Mouse (Mus musculus) cerebellum, postnatal 36 days (tissue): ENCODE measurements at regions not wholly inside any gene's neighbourhood (a gene's known extent, or its start where the extent isn't known, plus 50 kb on each side); places are given as distances from the start of the nearest gene placed in this dataset.
"Not testable (repeated sequence)": the region's sequence is repeated elsewhere in the genome, so short reads cannot be mapped to it uniquely, and the experiment has no call there.

Experiments
- DNase-seq, 2 experiments: peaks; one replicate each; pipeline ENCODE4 v3.0.0; 2021 to 2022; ENCODE audit warnings: mixed read lengths in 2 of 2

DNA sequence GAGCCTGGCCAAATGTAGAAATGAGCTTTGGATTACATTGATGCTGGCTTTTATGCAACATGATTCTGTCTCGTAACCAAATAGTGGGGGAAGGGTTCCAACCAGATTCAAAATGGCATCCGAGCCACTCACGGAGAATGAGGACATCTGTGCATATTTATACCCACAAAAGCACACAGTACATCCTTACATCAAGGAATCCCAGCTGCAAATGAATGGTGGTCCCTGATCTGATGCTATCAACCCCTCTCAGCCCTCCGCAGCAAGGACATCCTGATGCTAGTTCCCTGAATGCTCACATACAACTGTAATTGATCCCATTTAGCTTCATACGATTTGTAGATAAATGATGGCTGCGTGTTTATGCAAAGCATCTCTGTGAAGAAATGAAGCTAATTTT lies 215.9 kb downstream of the Samd5 start:
- DNase-seq, result no peak

DNA sequence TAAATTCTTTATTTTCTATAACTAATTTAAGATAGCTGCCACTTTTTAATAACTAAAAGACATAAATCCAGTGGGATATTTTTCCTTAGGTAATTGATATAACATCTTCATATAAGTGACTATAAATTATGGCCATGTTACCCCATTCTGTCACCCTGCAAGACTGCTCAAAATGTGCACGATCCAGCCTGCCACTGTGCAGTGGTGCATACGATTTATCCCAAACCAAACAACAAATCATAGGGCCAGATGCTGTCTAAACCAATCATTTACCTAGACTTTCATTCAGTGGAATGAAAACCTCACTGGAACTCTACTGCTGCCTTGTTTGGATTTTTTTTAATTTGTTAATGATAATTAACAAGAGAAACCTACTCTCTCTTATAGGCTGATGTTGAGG lies 216.5 kb downstream of the Samd5 start:
- no peak for DNase-seq

DNA sequence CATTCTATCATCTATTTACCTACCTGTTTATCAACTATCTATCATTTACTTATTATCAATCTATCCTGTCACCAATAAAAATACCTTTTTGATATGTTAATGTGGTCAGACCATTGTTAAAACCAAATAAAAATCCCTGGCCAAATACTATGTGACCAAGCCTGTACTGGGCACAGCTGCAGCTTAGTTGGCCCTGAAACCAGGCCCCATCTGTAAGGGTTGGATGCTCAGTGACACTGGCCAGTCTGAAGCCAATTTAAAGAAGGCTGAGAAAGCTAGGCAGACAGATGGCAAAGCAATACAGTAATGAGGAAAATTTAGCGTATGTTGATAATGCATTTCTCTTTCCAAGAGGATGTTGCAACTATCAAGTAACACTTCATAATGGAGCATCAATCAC lies 217.8 kb downstream of the Samd5 start:
- DNase-seq, result no peak

DNA sequence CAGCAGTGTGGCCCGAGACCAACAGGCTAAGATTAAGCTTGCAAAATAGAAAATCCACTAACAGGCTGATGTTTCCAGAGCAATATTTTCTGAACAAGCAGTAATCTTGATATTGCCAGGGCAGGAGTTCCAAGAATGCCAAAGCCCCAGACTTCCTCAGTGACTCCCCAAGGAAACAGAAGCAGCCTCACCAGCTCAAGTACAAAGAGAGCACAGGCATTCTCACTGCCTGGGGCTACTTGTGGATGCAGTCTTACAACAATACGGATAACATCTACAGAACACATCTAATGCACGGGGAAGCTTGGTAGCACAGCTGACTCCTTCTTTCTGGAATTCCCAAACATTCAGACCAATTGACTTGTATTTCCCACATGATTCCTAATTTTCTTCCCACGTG lies 235.9 kb downstream of the Samd5 start:
- DNase-seq, result no peak

DNA sequence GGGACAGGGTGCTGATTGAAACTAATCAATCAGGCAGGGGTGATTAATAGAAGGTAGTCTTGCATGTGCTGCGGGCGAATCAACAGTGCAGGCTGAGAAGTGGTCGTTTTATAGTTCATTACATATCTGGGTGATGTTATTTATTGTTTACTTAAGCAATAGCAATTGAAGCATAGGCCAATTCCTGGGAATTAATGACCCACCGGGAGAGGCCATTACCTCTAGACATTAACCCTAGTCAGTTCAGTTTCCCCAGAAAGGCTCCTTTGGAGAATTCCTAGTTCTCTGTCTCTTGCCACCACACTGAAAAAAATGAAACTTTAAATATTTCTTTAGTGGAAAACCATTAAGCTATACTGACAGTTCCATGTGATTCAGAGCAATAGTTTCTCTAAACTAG lies 236.6 kb downstream of the Samd5 start:
- DNase-seq, result no peak

DNA sequence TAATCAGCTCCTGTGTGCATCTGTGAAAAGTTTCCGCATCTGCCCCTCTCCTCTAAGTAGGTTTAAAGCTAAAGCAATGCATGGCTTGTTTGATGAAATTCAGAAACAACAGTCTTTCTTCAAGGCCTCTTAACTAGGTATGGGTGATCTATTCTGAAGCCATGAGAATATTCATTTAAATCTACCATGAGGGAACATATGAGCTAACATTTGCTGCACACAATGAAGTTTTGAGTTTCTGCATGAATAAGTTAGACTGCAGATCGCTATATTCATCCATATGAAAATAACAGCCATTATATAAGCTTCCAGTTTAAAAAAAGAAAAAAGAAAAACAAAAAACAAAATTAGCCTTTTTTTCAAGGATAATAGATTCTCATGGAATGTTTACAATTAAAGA lies 245.9 kb downstream of the Samd5 start:
- no peak for DNase-seq

DNA sequence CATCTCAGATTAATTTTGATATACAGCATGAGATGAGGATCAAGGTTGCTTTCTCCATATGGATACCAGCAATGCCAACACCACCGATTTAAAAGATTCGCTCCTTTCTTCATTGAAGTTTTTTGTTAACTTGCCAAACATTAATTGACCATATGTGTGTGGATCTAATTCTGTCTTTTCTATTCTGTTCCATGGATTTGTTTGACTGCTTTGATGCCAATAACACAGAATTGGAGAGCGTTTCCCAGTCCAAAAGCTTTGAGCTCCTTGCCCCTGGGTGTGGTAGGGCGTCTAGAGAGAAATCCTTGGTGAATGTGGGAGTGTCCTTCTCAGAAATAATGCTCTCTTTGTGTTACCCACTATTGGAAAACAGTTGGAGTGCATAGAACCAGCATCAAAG lies 254.3 kb downstream of the Samd5 start:
- DNase-seq, result no peak

DNA sequence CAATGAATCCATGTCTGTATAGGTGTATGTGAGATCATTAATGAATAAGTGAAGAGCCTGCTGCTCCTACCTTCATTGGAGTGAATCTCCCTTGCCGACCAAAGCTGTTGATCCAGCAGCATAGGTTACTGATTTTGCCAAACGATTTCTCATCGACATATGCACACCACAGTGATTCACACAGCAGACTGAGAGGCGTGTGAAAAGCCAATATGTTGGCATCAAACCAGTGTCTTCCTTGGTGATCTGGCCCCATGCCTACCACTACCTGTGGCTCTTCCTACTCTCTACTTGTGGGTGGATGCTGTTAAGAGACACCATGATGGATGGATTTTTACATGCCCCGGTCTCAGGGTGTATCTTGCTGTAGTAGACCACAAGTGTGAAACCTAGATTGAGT lies 258.3 kb downstream of the Samd5 start:
- DNase-seq, result no peak

DNA sequence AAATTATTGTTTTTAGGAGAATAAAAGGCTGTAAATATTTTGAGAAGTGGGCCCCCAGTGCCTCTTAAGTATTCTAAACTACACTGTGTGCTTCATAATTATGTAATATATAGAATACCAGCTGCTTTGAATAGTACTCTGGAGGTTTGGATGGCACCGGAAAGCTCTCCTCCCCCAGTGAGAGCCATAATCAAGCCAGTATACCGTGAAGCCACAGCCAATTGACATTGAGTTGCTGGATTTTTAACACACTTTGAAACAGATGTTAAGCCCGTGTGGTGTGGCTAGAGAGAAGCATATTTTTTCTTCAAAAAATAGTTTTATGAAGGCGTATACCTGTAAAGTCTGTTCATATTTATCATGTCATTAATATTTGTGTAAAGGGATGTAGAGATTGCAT lies 268.9 kb downstream of the Samd5 start:
- no peak for DNase-seq

DNA sequence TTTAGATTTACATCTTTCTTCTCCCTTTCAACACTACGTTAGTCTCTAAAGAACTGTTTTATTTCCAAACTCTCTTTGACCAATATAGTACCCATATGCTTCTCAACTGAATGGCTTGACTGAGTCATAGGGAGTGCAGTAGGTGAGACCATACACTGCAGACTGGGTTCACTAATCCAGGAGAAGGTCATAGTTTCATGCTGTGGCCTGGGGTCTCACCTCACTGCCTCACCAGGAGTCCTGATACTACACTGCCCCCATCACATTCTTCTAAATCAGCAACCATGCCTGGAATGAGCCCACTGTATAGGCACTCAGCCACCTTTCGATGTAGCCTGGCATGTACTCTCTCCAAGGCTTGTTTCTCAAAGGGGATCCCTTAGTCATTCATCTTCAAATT lies 269.6 kb downstream of the Samd5 start:
- no peak for DNase-seq

DNA sequence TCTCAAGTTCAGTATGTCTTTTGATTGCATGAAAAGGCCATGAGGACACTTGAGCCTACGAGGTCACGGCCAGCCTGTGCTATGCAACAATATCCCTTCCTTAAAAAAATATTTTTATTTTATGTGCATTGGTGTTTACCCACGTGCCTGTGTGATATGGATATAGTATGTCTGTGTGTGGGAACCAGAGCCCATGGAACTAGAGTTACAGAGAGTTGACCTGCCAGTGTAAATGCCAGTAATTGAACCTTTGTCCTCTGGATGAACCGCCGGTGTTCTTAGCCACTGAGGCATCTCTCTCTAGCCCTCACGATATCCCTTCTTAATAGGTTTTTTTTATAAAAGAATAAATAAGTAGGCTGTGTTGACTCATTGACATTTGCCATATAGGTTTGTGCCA lies 270.0 kb downstream of the Samd5 start:
- DNase-seq, result no peak

DNA sequence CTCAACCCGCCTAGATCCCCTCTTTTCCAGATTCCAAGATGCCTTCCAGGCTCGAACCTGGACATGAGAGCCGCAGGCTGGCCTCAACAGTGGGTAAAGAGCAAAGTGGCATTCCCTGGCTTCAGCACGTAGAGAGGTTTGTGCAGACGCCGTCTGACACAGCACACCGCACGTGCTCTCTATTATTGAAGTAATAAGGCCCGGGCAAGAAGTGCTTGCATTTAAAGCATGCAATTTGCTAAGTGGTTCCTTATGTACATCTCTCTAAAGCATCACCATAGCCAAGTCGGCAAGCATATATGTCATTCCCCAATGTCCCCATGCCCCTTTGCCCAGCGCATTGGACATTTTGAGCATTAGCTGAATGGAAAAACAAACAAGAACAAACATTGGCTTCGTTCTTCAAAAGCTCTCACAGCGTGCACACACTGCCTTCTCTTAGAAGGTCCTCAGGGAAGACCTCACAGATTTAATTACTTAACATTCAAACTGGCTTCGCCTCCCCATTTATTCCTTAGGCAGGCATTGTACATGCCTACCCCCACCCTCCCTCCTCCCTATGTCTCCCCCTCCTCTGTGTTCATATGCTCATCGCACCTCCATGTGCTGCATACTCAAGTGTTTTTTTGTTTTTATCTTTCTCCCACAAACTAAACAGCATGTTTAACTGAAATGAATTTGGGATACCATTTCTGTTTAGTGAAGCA lies 273.9 kb downstream of the Samd5 start:
- no peak for DNase-seq

DNA sequence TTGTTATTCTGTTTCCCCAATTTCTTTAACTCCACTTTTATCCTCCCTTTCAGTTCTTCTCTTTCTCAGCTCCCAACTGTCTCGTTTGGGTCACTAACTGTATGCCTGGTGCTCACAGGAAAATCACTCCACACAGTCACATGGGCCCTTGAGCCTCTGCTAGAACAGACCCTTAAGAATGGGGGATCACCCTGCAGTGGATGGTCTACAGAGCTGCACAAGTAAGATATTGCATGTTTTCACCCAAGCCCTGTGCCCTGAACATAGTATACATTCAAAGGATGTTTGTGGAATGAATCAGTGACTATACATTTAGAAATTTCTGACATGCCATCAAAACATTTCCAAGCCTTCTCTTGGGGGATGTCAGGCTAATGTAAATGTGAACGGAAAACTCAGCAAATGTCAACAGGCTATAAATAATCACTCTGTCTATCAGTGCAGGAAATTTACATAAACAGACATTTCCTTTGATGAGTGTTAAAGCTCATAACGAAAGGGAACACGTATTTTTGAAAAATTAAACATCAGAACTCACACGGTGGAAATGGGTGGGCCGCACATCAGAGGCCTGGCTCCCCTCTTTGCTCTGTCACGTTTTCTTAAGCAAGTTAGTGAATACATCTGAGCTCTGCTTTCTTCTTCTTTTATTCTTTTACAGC lies 297.4 kb downstream of the Samd5 start:
- no peak for DNase-seq

DNA sequence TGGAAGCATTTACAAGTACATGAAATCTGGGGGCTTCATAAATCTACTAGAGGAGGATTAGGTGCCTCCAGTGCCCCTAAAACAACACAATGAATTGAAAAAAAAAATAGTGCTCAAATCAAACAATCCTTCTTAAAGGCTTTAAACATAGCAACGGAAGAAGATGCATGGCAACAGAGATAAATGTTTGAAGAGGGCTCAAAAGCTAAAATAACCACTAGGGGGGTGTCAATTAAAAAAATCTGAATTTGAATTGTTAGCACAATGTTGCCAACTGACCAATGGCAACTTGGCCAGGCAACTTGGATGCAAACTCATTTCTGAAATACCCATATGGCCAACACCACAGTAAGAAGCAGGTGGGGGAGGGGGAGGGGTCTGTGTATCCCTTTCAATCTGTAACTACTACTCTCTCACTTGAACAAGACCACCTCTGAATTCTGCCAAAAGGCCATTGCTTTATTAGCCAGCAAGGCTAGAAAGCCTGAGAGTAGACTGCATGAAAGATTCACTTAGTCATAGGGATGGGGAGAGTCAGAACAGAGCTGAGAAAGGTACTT lies 312.6 kb downstream of the Samd5 start:
- DNase-seq, result no peak

DNA sequence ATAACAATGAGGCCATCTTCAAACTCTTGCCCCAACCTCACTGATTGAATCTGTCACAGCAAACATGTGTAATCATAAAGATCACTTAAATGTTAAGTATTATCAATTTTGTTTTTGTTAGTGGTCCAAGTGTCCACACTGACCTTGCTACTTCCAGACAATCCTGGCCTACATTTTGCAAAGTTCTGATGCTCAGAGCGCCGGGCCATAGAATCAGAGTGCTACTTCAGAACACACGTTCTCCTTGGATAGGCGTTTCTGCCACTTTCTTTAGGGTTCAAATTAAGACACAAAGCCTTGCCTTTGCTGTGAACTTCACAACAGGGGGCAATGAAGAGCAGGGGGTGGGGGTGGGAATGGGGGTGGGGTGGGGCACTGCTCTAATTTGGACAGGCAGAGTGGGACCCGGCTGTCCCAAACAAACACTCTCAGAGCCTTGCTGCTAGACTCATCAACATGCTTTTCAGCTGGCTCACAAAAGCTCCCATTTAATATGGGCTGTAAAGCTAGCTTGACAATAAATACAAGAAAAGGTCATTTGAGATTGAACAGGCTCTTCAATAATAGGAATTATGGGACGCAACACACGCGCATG lies 336.7 kb downstream of the Samd5 start:
- no peak for DNase-seq

DNA sequence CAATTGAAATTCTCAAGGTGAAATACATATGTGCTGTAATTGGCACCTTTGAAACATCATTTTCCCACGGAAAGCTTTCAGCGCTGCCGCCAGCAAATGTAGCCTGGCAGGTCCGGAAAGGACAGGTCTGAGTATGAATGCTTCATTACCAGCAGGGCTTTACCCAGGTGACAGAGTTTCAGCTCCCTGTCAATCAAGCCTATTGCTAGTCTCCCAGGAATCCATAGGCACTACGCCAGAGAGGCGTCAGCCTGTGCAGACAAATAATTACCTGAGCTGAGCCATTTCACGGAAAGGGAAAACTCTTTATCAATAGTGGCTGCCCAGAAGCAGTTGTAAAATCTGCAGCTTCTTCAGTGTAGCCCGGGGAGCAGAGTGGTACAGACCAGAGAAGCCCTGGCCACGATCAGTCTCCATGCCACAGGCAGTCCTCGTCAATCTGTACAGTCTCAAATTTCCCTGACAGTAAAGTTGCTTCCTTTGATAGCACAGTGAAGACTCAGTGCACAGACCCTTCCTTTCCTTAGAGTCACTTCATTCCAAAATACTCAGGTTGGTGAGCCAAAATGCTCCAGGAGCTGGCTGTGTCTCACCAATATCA lies 340.7 kb downstream of the Samd5 start:
- no peak for DNase-seq

DNA sequence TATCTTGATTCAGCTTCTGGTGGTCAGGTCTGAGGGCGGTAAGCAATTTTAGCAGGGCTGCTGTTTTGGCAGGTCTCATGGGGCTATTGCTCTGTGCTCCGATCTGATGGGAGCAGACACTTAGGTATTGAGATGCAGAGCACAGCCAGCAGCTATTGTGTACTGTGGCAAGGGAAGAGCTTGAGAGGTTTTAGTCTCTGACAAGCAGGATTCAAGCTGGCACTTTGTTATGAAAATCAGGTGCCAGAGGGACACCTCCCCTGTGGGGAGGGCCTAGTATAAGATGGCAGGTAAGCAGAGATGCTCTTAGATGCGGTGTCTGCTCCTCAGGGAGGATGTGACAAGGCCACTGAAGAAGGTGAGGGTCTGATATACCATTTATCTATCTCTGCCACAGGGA lies 343.3 kb downstream of the Samd5 start:
- no peak for DNase-seq

DNA sequence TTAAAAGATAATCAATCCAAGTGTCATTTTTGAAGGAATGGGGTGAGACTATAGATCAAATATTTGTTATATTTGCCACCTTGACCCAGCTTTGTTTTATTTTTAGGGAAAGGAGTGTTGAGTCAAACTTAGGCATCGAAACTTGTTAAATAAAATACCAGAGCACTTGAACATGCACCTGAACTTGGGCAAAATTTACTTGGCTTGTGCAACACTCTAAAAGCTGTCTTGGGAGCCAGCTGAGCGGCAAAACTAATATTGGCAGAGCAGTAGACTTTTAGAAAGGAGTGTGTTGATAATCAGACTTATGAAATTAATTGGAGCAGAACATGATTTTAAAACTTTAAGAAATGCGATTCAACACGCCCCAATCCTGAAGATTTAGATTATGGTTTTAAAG lies 346.7 kb downstream of the Samd5 start:
- DNase-seq, result no peak

DNA sequence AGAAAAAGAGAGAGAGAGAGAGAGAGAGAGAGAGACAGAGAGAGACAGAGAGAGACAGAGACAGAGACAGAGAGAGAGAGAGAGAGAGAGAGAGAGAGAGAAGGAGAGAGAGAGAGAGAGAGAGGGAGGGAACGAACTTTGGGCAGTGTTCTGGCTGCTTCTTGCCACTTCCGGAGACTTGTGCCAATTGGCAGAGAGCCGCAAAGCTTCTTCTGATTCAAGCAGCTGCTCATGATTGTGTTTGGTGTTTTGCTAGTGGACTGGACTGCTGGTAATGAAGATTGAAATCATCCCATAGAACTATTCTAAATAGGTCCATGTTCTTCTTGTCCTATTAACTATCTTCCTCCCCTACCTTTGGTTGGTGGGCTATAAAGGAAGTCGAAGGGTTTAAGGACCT lies 347.1 kb downstream of the Samd5 start:
- not testable (repeated sequence) for DNase-seq

DNA sequence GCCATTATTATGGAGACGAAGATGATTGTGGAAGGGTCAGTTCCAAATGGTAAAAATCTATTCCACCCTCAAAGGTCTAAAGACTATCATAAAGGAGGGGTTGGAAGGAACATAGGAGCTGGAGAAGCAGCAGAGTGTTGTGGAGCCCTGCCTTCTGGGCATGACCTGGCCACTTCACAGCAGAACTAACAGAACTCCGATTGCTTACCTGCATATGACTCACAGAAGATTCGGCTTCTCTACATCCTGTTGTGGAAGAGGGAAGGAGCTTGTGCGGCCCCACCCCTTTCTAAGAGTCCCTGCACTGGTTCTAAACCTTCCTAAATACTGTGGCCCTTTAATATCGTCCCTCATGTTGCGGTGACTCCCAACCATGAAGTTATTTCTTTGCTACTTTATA lies 362.7 kb downstream of the Samd5 start:
- no peak for DNase-seq

DNA sequence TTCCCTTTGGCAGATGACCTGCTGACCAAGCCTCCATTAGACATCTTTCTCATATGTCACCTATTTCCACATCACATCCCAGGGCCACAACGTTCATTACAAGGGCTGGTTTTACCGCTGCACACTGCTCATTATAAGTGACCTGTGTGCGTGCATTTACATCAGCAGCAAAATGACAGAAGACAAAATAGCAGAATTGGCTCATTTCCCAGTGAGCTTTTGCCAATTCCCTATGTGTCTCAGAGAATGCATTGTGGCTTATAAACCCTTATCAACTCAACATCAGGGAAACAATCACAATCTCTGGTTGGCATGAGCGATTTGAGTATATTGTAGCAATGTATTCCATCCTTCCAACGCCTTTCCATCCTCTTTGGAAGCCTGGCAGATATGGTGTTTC lies 364.7 kb downstream of the Samd5 start:
- DNase-seq, result no peak

DNA sequence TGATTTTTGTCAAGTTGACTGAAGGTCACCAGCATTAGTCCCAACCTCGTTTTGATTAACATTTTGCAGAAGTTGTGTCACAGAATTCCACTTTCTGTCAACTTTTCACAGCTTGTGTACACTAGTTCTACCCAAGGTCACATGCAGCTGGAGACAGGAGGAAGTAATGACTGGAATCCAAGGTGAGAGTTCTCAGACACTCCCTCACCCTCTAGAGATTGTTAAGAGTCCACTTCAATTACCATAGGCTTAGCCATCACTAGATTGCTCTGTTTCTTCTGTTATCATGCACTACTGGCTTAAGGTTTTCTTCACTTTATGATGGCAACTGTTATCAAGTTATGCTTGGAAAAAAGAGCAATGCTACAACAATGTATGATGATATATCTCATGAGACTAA lies 379.0 kb downstream of the Samd5 start:
- no peak for DNase-seq

DNA sequence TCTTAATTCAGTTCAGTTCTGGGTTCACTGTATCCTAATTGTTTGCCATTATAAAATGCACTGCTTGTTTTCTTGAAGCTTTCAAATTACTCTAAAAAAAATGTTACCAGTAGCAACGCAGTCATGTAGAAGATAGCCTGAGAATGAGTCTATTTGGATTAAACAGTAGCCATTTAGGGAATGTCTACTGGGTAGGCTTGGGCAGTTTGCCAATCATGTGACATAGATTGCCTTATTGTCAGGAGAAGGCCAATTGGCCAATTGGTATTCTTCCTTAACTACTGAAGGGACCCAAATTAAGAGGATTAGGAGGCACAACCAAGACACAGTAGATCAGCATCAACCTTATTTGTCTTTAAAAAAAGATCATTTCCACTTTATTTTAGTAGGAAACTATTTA lies 379.7 kb downstream of the Samd5 start:
- DNase-seq, result no peak

DNA sequence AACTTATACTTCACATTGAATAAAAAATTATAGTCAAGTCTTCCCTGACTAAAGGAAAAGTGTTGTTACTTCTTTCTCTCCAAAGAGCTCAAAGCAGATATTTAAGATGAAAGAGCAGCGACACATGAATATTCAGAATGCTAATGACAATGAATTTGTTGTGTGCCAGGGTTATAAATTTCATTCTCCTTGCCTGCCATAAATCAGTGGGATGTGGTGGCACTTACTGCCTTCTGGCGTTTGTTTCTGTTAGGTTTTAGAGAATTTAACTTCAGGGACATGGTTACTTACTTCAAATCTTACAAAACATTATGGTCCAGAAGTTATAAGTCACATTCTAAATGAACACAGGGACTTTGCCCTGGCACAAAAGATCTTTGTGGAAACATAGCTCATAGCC lies 380.4 kb downstream of the Samd5 start:
- DNase-seq, result no peak
